Mouse (Mus musculus): ENCODE measurements around the gene G0s2. TPM values are rescaled to one million over a fixed set of nuclear protein-coding genes. Genes with fewer than 3 reads are reported as not detected.

The G0s2 gene
- polyA plus RNA-seq, 1 experiment from 2014 or later, result 111 TPM

DNA sequence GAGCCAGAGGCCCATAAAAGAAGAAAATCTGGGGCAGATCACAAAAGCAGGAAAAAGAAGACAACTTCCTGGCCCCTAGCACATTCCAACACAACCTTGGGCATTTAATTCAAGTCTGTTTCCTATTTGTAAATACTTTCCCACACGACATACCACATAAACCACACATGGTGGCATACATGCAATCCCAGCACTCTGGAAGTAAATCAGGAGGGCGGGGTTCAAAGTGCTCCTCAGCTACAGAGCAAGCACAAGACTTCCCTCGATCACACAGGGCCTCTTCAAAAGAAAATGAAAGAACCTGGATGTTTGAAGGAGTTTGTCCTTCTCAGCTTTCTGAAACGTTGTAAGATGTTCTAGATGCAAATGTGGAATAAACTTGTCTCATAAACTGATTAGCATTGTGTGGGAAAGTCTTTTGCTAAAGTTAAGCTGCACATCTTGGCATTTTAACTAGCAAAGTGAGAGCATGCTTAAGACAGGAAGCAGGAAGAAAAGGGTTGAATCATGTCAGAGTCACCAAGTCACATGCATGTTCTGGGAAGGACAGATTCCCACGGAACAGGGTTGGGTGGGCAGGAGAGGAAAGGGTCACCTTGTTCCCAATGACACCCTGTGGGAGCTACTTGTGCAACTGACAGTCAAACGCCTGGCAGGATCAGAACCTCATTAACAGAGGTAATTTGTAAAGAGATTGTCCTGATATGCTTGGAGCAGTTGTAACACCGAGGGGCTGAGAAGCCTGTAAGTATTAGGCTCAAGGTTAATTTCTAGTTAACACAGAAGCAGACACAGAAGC is 46.1 kb downstream of the G0s2 start:
- no peaks in the 10 kb centered on the region for H3K27me3 ChIP-seq (ENCODE audit: control insufficient read depth, insufficient read depth, low read length)
- no peak overlapping the region for H3K4me2 ChIP-seq (ENCODE audit: low read length)
- H3K9ac ChIP-seq (ENCODE audit: low read length), result no peak overlapping the region
- H3K4me3 ChIP-seq (ENCODE audit: control insufficient read depth in 1 of 2, insufficient read depth in 1 of 2, low read depth in 1 of 2, low read length in 2 of 2), result no peak overlapping the region
- WGBS, result 32% methylated on average over 7 of the region's 7 CpGs
- no peaks in the 10 kb centered on the region for H3K9me3 ChIP-seq (ENCODE audit: control insufficient read depth, low read length)
- ATAC-seq (ENCODE audit: insufficient number of reproducible peaks, insufficient read depth, low FRiP score, low read depth), result no peak
- H3K27ac ChIP-seq (replicated peaks in 1 of 2; ENCODE audit: control insufficient read depth in 1 of 2, insufficient read depth in 1 of 2, low read depth in 2 of 2, low read length in 2 of 2), result peak overlapping the region in 1 of 2 experiments; percentile 3; a peak in 1 of 4 replicates
- H3K4me1 ChIP-seq (ENCODE audit: control insufficient read depth in 2 of 2, insufficient read depth in 2 of 2, low read length in 2 of 2), result peaks cover 3 to 7% of the 10 kb centered on the region in 2 experiments; a peak in 2 of 4 replicates
- H3K36me3 ChIP-seq (ENCODE audit: control insufficient read depth, insufficient read depth, low read length), result no peaks in the 10 kb centered on the region

DNA sequence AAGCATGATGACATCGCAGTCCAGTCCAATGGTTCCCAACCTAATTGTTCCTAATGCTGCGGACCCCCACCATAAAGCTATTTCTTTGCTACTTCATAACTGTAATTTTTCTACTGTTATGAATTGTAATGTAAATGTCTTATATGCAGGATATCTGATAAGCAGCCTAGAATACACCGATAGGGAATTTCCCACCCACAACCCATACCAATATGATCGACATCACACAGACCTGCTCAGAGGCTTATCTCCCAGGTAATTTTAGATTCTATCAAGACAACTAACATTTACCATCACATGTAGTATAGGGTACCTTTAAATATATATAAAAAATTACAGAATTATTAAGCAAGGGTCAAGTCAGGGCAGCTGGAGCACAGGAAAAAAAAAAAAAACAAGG is 46.9 kb downstream of the G0s2 start:
- H3K27ac ChIP-seq (replicated peaks in 1 of 2; ENCODE audit: control insufficient read depth in 1 of 2, insufficient read depth in 1 of 2, low read depth in 2 of 2, low read length in 2 of 2), result no peak overlapping the region
- no peak overlapping the region for H3K4me3 ChIP-seq (ENCODE audit: control insufficient read depth in 1 of 2, insufficient read depth in 1 of 2, low read depth in 1 of 2, low read length in 2 of 2)
- H3K9me3 ChIP-seq (ENCODE audit: control insufficient read depth, low read length), result no peaks in the 10 kb centered on the region
- WGBS, result 82% methylated on average over 4 of the region's 4 CpGs
- no peak overlapping the region for H3K9ac ChIP-seq (ENCODE audit: low read length)
- no peaks in the 10 kb centered on the region for H3K27me3 ChIP-seq (ENCODE audit: control insufficient read depth, insufficient read depth, low read length)
- no peaks in the 10 kb centered on the region for H3K36me3 ChIP-seq (ENCODE audit: control insufficient read depth, insufficient read depth, low read length)
- no peak for ATAC-seq (ENCODE audit: insufficient number of reproducible peaks, insufficient read depth, low FRiP score, low read depth)
- H3K4me1 ChIP-seq (ENCODE audit: control insufficient read depth in 2 of 2, insufficient read depth in 2 of 2, low read length in 2 of 2), result peaks cover 3 to 7% of the 10 kb centered on the region in 2 experiments; a peak in 2 of 4 replicates
- H3K4me2 ChIP-seq (ENCODE audit: low read length), result no peak overlapping the region

- Histone ChIP-seq H3K4me1 (ENCODE audit: control insufficient read depth in 2 of 2, insufficient read depth in 2 of 2, low read length in 2 of 2) (peaks cover 0 to 7% of the 10 kb centered on the region in 2 experiments; a peak in 2 of 4 replicates), H3K9ac (ENCODE audit: low read length) (no peak overlapping the region), H3K4me2 (ENCODE audit: low read length) (no peak overlapping the region), H3K27me3 (ENCODE audit: control insufficient read depth, insufficient read depth, low read length) (no peaks in the 10 kb centered on the region), H3K9me3 (ENCODE audit: control insufficient read depth, low read length) (no peaks in the 10 kb centered on the region), H3K27ac (replicated peaks in 1 of 2; ENCODE audit: control insufficient read depth in 1 of 2, insufficient read depth in 1 of 2, low read depth in 2 of 2, low read length in 2 of 2) (no peak overlapping the region), H3K4me3 (ENCODE audit: control insufficient read depth in 1 of 2, insufficient read depth in 1 of 2, low read depth in 1 of 2, low read length in 2 of 2) (no peak overlapping the region), H3K36me3 (ENCODE audit: control insufficient read depth, insufficient read depth, low read length) (no peaks in the 10 kb centered on the region)
- no peak for ATAC-seq (ENCODE audit: insufficient number of reproducible peaks, insufficient read depth, low FRiP score, low read depth)
- WGBS, result 56% methylated on average over 3 of the region's 3 CpGs
These were observed 47.5 kb downstream of the G0s2 start for GRCm38 (mm10) chr1:193225531-193225930.

Other genes starting within 250 kb of the G0s2 start
- 0.62 and 1.4 TPM in 2 replicates for gene Syt14, start 237.4 kb downstream of the G0s2 start, polyA plus RNA-seq (2014; fragmentation: Nextera tagmentation; extraction: Ambion mirVana)
- 6.3 and 6.4 TPM in 2 replicates for gene Diexf, start 142.9 kb downstream of the G0s2 start, polyA plus RNA-seq (2014; fragmentation: Nextera tagmentation; extraction: Ambion mirVana)
- 6.1 and 7.2 TPM in 2 replicates for gene Irf6, start 120.1 kb downstream of the G0s2 start, polyA plus RNA-seq (2014; fragmentation: Nextera tagmentation; extraction: Ambion mirVana)
- 12.9 and 13.4 TPM in 2 replicates for gene A130010J15Rik, start 105.2 kb downstream of the G0s2 start, polyA plus RNA-seq (2014; fragmentation: Nextera tagmentation; extraction: Ambion mirVana)
- 1.5 and 1.9 TPM in 2 replicates for gene Traf3ip3, start 71.5 kb downstream of the G0s2 start, polyA plus RNA-seq (2014; fragmentation: Nextera tagmentation; extraction: Ambion mirVana)
- gene Lamb3, start 65.5 kb downstream of the G0s2 start, polyA plus RNA-seq (2014; fragmentation: Nextera tagmentation; extraction: Ambion mirVana), result 2.9 and 3.1 TPM in 2 replicates
- gene Hsd11b1, start 9.1 kb downstream of the G0s2 start, polyA plus RNA-seq (2014; fragmentation: Nextera tagmentation; extraction: Ambion mirVana), result 1.6 TPM in 2 replicates
- 9.4 and 9.9 TPM in 2 replicates for gene Camk1g, start 97.1 kb upstream of the G0s2 start, polyA plus RNA-seq (2014; fragmentation: Nextera tagmentation; extraction: Ambion mirVana)